Mouse (Mus musculus) liver, embryonic 11.5 days (tissue): Measurements from ENCODE around the gene Cacna1a. TPM values are rescaled to one million over a fixed set of nuclear protein-coding genes. Genes with fewer than 3 reads are reported as not detected.

Experiments used
- ATAC-seq: fragments of 200-750 bp; cut with Nextera tagmentation; replicated peaks from 2 replicates; pipeline ENCODE4 v1.8.0; 2017; ENCODE audit warnings: moderate number of reproducible peaks, mild to moderate bottlenecking, moderate TSS enrichment, moderate library complexity; ENCODE audit not compliant: low FRiP score
- DNase-seq: peaks from one replicate; pipeline ENCODE4 v3.0.0-alpha.2; 2017; ENCODE audit warnings: low spot score
- H3K27ac ChIP-seq: fragments of 300-500 bp; sonication (generic); 2 replicates; pipeline ENCODE4 v1.5.1; 2014; ENCODE audit warnings: mild to moderate bottlenecking, low read depth, low read length, control low read depth
- H3K27me3 ChIP-seq: fragments of 300-500 bp; sonication (generic); replicated peaks from 2 replicates; pipeline ENCODE4 v1.6.1; 2014; ENCODE audit warnings: low read length, mixed read lengths; ENCODE audit not compliant: control insufficient read depth, insufficient read depth
- H3K36me3 ChIP-seq: fragments of 300-500 bp; sonication (generic); 2 replicates; pipeline ENCODE4 v1.6.1; 2014; ENCODE audit warnings: mild to moderate bottlenecking, low read length, moderate library complexity, mixed read lengths; ENCODE audit not compliant: control insufficient read depth, insufficient read depth
- H3K4me1 ChIP-seq: fragments of 300-500 bp; sonication (generic); replicated peaks from 2 replicates; pipeline ENCODE4 v1.6.1; 2014; ENCODE audit warnings: low read length, mixed read lengths; ENCODE audit not compliant: control insufficient read depth, insufficient read depth
- H3K4me2 ChIP-seq: fragments of 300-500 bp; sonication (generic); 2 replicates; pipeline ENCODE4 v1.6.1; 2014; ENCODE audit warnings: mild to moderate bottlenecking, control low read depth, moderate library complexity
- H3K4me3 ChIP-seq: fragments of 300-500 bp; sonication (generic); 2 replicates; pipeline ENCODE4 v1.5.1; 2014; ENCODE audit warnings: low read depth, low read length, control low read depth
- H3K9ac ChIP-seq: fragments of 300-500 bp; sonication (generic); 2 replicates; pipeline ENCODE4 v1.6.1; 2014; ENCODE audit warnings: low read depth, low read length, control low read depth
- H3K9me3 ChIP-seq: fragments of 300-500 bp; sonication (generic); 2 replicates; pipeline ENCODE4 v1.6.1; 2016; ENCODE audit warnings: low read length, inconsistent platforms, mixed read lengths; ENCODE audit not compliant: control insufficient read depth
- WGBS: fragments of 180-500 bp; shearing (Covaris S2); extraction: QIAGEN DNeasy Blood & Tissue Kit; methylation state at CpG from one replicate; pipeline ENCODE4 v1.1.7; 2014; 5-methylcytosine and 5-hydroxymethylcytosine counted together
- polyA plus RNA-seq: library from polyadenylated mRNA; unstranded; fragments of >200 nt; fragmentation: Nextera tagmentation; extraction: Ambion mirVana; gene quantifications from 2 replicates; pipeline ENCODE4 v1.2.1, GENCODE M21; 2014

Gene Cacna1a
- 1.1 and 1.8 TPM in 2 replicates for polyA plus RNA-seq

- H3K4me2 ChIP-seq: no peak within 1 kb of the TSS
- DNase-seq (no peak), ATAC-seq (no peak)
- no peak within 1 kb of the TSS for H3K4me3 ChIP-seq
- H3K27me3 ChIP-seq: no peaks in the 10 kb centered on the region
- no peaks in the 10 kb centered on the region for H3K9me3 ChIP-seq
- WGBS: 75% methylated on average over 3 of the region's 3 CpGs
- no peaks in the 10 kb centered on the region for H3K36me3 ChIP-seq
- H3K4me1 ChIP-seq: no peaks in the 10 kb centered on the region
- H3K27ac ChIP-seq: no peak within 1 kb of the TSS
- H3K9ac ChIP-seq: no peak within 1 kb of the TSS
These were observed at the start of gene Cacna1a for GRCm38 (mm10) chr8:84388275-84388674. Cacna1a (plus strand) TSS chr8:84388440.

- no peaks in the 10 kb centered on the region for H3K9me3 ChIP-seq
- no peak for DNase-seq
- peaks cover 16% of the 10 kb centered on the region for H3K27me3 ChIP-seq
- no peaks in the 10 kb centered on the region for H3K36me3 ChIP-seq
- H3K4me2 ChIP-seq: no peak overlapping the region
- H3K27ac ChIP-seq: no peak overlapping the region
- no peak overlapping the region for H3K4me3 ChIP-seq
- 21% methylated on average over 17 of the region's 17 CpGs for WGBS
- H3K4me1 ChIP-seq: no peaks in the 10 kb centered on the region
- no peak for ATAC-seq
- H3K9ac ChIP-seq: no peak overlapping the region
These were observed 49.7 kb upstream of the Cacna1a start for GRCm38 (mm10) chr8:84338493-84338892.

DNA sequence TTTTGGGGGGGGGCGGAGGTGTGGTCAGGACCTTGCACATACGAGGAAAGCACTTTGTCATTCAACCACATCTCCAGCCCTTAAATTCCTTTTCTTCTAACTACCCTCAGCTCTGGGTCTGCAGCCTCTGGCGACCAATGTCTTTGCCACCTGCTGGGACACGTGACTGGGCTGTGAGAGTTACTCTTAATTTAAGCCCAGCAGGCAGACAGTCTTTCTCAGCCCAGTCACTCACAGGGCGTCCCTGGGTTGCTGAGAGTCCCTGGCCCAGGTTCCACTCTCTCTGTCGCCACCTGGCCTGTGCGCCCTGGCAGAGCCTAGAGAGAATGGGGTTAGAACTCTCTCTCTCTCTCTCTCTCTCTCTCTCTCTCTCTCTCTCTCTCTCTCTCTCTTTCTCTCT lies 48.9 kb upstream of the Cacna1a start:
- H3K9ac ChIP-seq: no peak overlapping the region
- H3K27ac ChIP-seq: no peak overlapping the region
- 17% methylated on average over 7 of the region's 7 CpGs for WGBS
- no peaks in the 10 kb centered on the region for H3K36me3 ChIP-seq
- DNase-seq (no peak), ATAC-seq (no peak)
- H3K4me3 ChIP-seq: no peak overlapping the region
- H3K27me3 ChIP-seq: peaks cover 16% of the 10 kb centered on the region
- H3K4me2 ChIP-seq: no peak overlapping the region
- no peaks in the 10 kb centered on the region for H3K4me1 ChIP-seq
- H3K9me3 ChIP-seq: no peaks in the 10 kb centered on the region

- H3K9me3 ChIP-seq: no peaks in the 10 kb centered on the region
- H3K36me3 ChIP-seq: no peaks in the 10 kb centered on the region
- no peaks in the 10 kb centered on the region for H3K4me1 ChIP-seq
- H3K27ac ChIP-seq: no peak overlapping the region
- peaks cover 16% of the 10 kb centered on the region for H3K27me3 ChIP-seq
- no peak overlapping the region for H3K9ac ChIP-seq
- no peak overlapping the region for H3K4me3 ChIP-seq
- WGBS: 55% methylated on average over 4 of the region's 4 CpGs
- ATAC-seq (no peak), DNase-seq (no peak)
- H3K4me2 ChIP-seq: no peak overlapping the region
These were observed 48.4 kb upstream of the Cacna1a start for GRCm38 (mm10) chr8:84339867-84340266.

- 15% methylated on average over 2 of the region's 2 CpGs for WGBS
- no peak overlapping the region for H3K4me2 ChIP-seq
- no peaks in the 10 kb centered on the region for H3K9me3 ChIP-seq
- DNase-seq (no peak), ATAC-seq (no peak)
- no peak overlapping the region for H3K4me3 ChIP-seq
- H3K9ac ChIP-seq: no peak overlapping the region
- peaks cover 16% of the 10 kb centered on the region for H3K27me3 ChIP-seq
- H3K27ac ChIP-seq: no peak overlapping the region
- H3K36me3 ChIP-seq: no peaks in the 10 kb centered on the region
- no peaks in the 10 kb centered on the region for H3K4me1 ChIP-seq
These were observed 47.6 kb upstream of the Cacna1a start for GRCm38 (mm10) chr8:84340671-84341070.

- H3K9me3 ChIP-seq: no peaks in the 10 kb centered on the region
- H3K27me3 ChIP-seq: no peaks in the 10 kb centered on the region
- no peak overlapping the region for H3K27ac ChIP-seq
- ATAC-seq (no peak), DNase-seq (no peak)
- H3K9ac ChIP-seq: no peak overlapping the region
- whole genome bisulfite sequencing: 74% methylated on average over 7 of the region's 7 CpGs
- H3K4me3 ChIP-seq: no peak overlapping the region
- H3K4me1 ChIP-seq: no peaks in the 10 kb centered on the region
- no peaks in the 10 kb centered on the region for H3K36me3 ChIP-seq
- H3K4me2 ChIP-seq: no peak overlapping the region
These were observed 42.7 kb upstream of the Cacna1a start for GRCm38 (mm10) chr8:84345493-84345892.

- H3K4me2 ChIP-seq: no peak overlapping the region
- H3K4me1 ChIP-seq: no peaks in the 10 kb centered on the region
- no peaks in the 10 kb centered on the region for H3K27me3 ChIP-seq
- no peak for ATAC-seq
- no peak for DNase-seq
- no peak overlapping the region for H3K27ac ChIP-seq
- no peaks in the 10 kb centered on the region for H3K9me3 ChIP-seq
- no peaks in the 10 kb centered on the region for H3K36me3 ChIP-seq
- H3K9ac ChIP-seq: no peak overlapping the region
- no peak overlapping the region for H3K4me3 ChIP-seq
- WGBS: 60% methylated on average over 4 of the region's 4 CpGs
These were observed 41.8 kb upstream of the Cacna1a start for GRCm38 (mm10) chr8:84346421-84346820.

DNA sequence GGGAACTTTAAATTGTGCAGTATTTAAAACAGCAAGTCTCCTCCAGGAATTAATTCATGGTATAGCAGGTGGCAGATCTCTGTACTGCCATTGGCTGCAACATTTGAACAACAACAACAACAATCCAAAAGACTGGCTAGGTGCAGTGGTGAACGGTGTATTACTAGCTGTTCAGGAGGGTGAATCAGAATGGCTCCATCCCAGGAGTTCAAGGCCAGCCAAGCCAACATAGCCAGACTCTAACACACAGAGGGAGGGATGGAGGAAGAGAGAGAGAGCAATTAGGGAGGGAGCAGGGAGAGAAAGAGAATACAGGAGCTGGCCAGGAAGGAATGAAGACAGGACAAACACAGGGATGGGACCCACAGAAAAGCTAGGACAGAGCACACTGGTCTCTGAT lies 38.7 kb upstream of the Cacna1a start:
- DNase-seq (no peak), ATAC-seq (no peak)
- Histone ChIP-seq H3K27ac (no peak overlapping the region), H3K4me2 (no peak overlapping the region), H3K27me3 (no peaks in the 10 kb centered on the region), H3K36me3 (no peaks in the 10 kb centered on the region), H3K9ac (no peak overlapping the region), H3K4me3 (no peak overlapping the region), H3K4me1 (no peaks in the 10 kb centered on the region), H3K9me3 (no peaks in the 10 kb centered on the region)
- 68% methylated on average over 1 of the region's 1 CpGs for WGBS

DNA sequence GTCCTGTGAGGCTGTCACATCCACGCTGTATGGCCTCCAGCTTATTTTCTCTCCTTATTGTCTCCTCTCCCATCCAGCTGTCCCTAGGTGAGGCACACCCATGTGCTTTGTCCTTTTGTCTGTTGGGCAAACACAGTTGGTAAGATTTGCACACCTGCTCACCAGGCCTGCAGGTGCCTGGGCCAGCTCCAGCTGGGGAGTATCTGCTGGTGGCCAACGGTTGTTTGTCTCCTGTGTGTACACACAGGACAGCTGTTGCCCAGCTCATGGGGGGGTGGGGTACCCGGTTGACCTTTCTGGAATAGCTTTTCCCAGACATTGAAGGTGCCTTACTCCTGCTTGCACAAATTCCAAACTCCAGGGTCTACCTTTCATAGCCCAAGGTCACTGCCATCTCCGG lies 37.3 kb upstream of the Cacna1a start:
- no peak for DNase-seq
- no peaks in the 10 kb centered on the region for H3K4me1 ChIP-seq
- no peaks in the 10 kb centered on the region for H3K9me3 ChIP-seq
- no peak for ATAC-seq
- no peak overlapping the region for H3K27ac ChIP-seq
- no peak overlapping the region for H3K9ac ChIP-seq
- H3K4me2 ChIP-seq: no peak overlapping the region
- no peaks in the 10 kb centered on the region for H3K27me3 ChIP-seq
- WGBS: 69% methylated on average over 4 of the region's 4 CpGs
- H3K36me3 ChIP-seq: no peaks in the 10 kb centered on the region
- H3K4me3 ChIP-seq: no peak overlapping the region
